Mouse (Mus musculus) liver, postnatal 0 days (tissue): Measurements from ENCODE around the gene Ppara. TPM values are rescaled to one million over a fixed set of nuclear protein-coding genes. Genes with fewer than 3 reads are reported as not detected.

Experiments
- ATAC-seq: fragments of 200-750 bp; cut with Nextera tagmentation; 2 replicates; pipeline ENCODE4 v1.8.0; 2017; ENCODE audit warnings: mild to moderate bottlenecking, moderate library complexity
- DNase-seq: peaks from one replicate; pipeline ENCODE4 v3.0.0-alpha.2; 2016
- H3K27ac ChIP-seq: fragments of 300-500 bp; sonication (generic); 2 replicates; pipeline ENCODE4 v1.5.1; 2014; ENCODE audit warnings: antibody characterized with exemption, moderate library complexity, mild to moderate bottlenecking, low read depth
- H3K27me3 ChIP-seq: fragments of 300-500 bp; sonication (generic); 2 replicates; pipeline ENCODE4 v1.6.1; 2014; ENCODE audit warnings: low read length, control low read depth, mixed read lengths; ENCODE audit not compliant: insufficient read depth
- H3K36me3 ChIP-seq: fragments of 300-500 bp; sonication (generic); replicated peaks from 2 replicates; pipeline ENCODE4 v1.6.1; 2014; ENCODE audit warnings: mild to moderate bottlenecking, control low read depth, low read length, moderate library complexity, mixed read lengths; ENCODE audit not compliant: insufficient read depth
- H3K4me1 ChIP-seq: fragments of 300-500 bp; sonication (generic); 2 replicates; pipeline ENCODE4 v1.6.1; 2014; ENCODE audit warnings: antibody characterized with exemption, mild to moderate bottlenecking, control low read depth; ENCODE audit not compliant: insufficient read depth
- H3K4me2 ChIP-seq: fragments of 300-500 bp; sonication (generic); 2 replicates; pipeline ENCODE4 v1.6.1; 2014; ENCODE audit warnings: low read depth, mild to moderate bottlenecking, low read length, moderate library complexity, mixed read lengths
- H3K4me3 ChIP-seq: fragments of 300-500 bp; sonication (generic); 2 replicates; pipeline ENCODE4 v1.5.1; 2014; ENCODE audit warnings: low read depth, low read length
- H3K9ac ChIP-seq: fragments of 300-500 bp; sonication (generic); replicated peaks from 2 replicates; pipeline ENCODE4 v1.6.1; 2014; ENCODE audit warnings: mild to moderate bottlenecking, moderate library complexity
- H3K9me3 ChIP-seq: fragments of 300-500 bp; sonication (generic); 2 replicates; pipeline ENCODE4 v1.6.1; 2016; ENCODE audit warnings: mild to moderate bottlenecking, control low read depth, low read length, mixed read lengths
- CTCF ChIP-seq: sonication (generic); IDR thresholded peaks from 2 replicates; pipeline ENCODE4 v1.5.1; 2016; ENCODE audit warnings: antibody characterized with exemption, low read depth
- EP300 ChIP-seq: IDR thresholded peaks from 2 replicates; pipeline ENCODE4 v1.6.1; 2016; ENCODE audit warnings: antibody characterized with exemption, low read depth, mild to moderate bottlenecking
- WGBS: fragments of 180-500 bp; shearing (Covaris S2); extraction: QIAGEN DNeasy Blood & Tissue Kit; methylation state at CpG from one replicate; pipeline ENCODE4 v1.1.7; 2014; ENCODE audit not compliant: insufficient replicate concordance; 5-methylcytosine and 5-hydroxymethylcytosine counted together
- microRNA counts: library from miRNA; unstranded; fragments of <30 nt; microRNA quantifications from one replicate; lab custom pipeline; 2015
- microRNA-seq: library from miRNA; unstranded; fragments of <30 nt; microRNA quantifications from one replicate; pipeline ENCODE4, GENCODE M21; 2016
- polyA plus RNA-seq: library from polyadenylated mRNA; unstranded; fragments of >200 nt; fragmentation: Nextera tagmentation; extraction: Ambion mirVana; gene quantifications from 2 replicates; pipeline ENCODE4 v1.2.1, GENCODE M21; 2015

The Ppara gene
- polyA plus RNA-seq, 1 experiment from 2014 or later, result 185 TPM

- no peaks in the 10 kb centered on the region for H3K27me3 ChIP-seq
- TF ChIP-seq CTCF (no peak), EP300 (no peak)
- ATAC-seq, result no peak
- H3K36me3 ChIP-seq, result peaks cover 26% of the 10 kb centered on the region
- no peak overlapping the region for H3K4me3 ChIP-seq
- no peaks in the 10 kb centered on the region for H3K9me3 ChIP-seq
- WGBS, result 56% methylated on average over 5 of the region's 5 CpGs
- H3K4me2 ChIP-seq, result no peak overlapping the region
- 0 out of 2 replicates have a peak, but pooled peaks cover 4% of the 10 kb centered on the region for H3K4me1 ChIP-seq
- H3K27ac ChIP-seq, result no peak overlapping the region
- DNase-seq, result no peak
- H3K9ac ChIP-seq, result no peak overlapping the region
Measured at GRCm38 (mm10) chr15:85841796-85842360, 107.1 kb downstream of the Ppara start.

- Histone ChIP-seq H3K9ac (no peak overlapping the region), H3K4me3 (no peak overlapping the region), H3K9me3 (no peaks in the 10 kb centered on the region), H3K4me2 (no peak overlapping the region), H3K27ac (no peak overlapping the region), H3K27me3 (no peaks in the 10 kb centered on the region), H3K36me3 (peaks cover 25% of the 10 kb centered on the region), H3K4me1 (0 out of 2 replicates have a peak, but pooled peaks cover 4% of the 10 kb centered on the region)
- ATAC-seq (no peak), DNase-seq (no peak)
- TF ChIP-seq CTCF (no peak), EP300 (no peak)
Measured at GRCm38 (mm10) chr15:85845071-85845470, 110.3 kb downstream of the Ppara start.

GRCm38 (mm10) chr15:85851656-85852392, 117.0 kb downstream of the Ppara start:
- Histone ChIP-seq H3K4me2 (no peak overlapping the region), H3K4me3 (no peak overlapping the region), H3K4me1 (no peaks in the 10 kb centered on the region; the same call in 1 of the 2 replicates), H3K9me3 (no peaks in the 10 kb centered on the region), H3K27me3 (no peaks in the 10 kb centered on the region), H3K36me3 (peaks cover 5% of the 10 kb centered on the region; the same call in 1 of the 2 replicates), H3K27ac (no peak overlapping the region), H3K9ac (no peak overlapping the region)
- DNase-seq (no peak), ATAC-seq (no peak)
- TF ChIP-seq CTCF (peak; percentile 48), EP300 (no peak)
- 75% methylated on average over 12 of the region's 12 CpGs for WGBS

MicroRNAs encoded within 50 kb of the gene (microRNA counts, 519-probe panel; counts per million panel counts)
- microRNA mmu-let-7b (lab: Ali Mortazavi, UCI) (6,416 counts per million, percentile 77 among the panel's probes with 10 or more counts), microRNA mmu-let-7c (lab: Ali Mortazavi, UCI) (7,315 counts per million, percentile 85 among the panel's probes with 10 or more counts)

Small RNA genes lying within 50 kb of the gene (microRNA-seq; reads per million reads assigned to microRNA genes)
- gene Mirlet7b (2,027 reads per million, percentile 79 among the genes with 10 or more reads in this experiment), gene Mirlet7c-2 (80.3 reads per million, percentile 40 among the genes with 10 or more reads in this experiment)

Other genes with a start within 250 kb of the Ppara start
- not detected in 2 replicates for gene 7530416G11Rik, start 231.8 kb upstream of the Ppara start, polyA plus RNA-seq
- gene Wnt7b, start 152.5 kb upstream of the Ppara start, polyA plus RNA-seq, result 0.05 and 0.09 TPM in 2 replicates
- gene Cdpf1, start 76.7 kb downstream of the Ppara start, polyA plus RNA-seq, result 12.9 and 14.1 TPM in 2 replicates
- 0.02 TPM in 1 of 2 replicates, not detected in the other for gene Pkdrej, start 86.8 kb downstream of the Ppara start, polyA plus RNA-seq
- 16.2 and 17.6 TPM in 2 replicates for gene Ttc38, start 97.3 kb downstream of the Ppara start, polyA plus RNA-seq
- 8.2 and 8.9 TPM in 2 replicates for gene Gtse1, start 124.8 kb downstream of the Ppara start, polyA plus RNA-seq
- 13.9 and 15.3 TPM in 2 replicates for gene Trmu, start 144.3 kb downstream of the Ppara start, polyA plus RNA-seq